Mouse (Mus musculus) limb, embryonic 13.5 days (tissue): Measurements from ENCODE around the gene Syndig1. TPM values are rescaled to one million over a fixed set of nuclear protein-coding genes. Genes with fewer than 3 reads are reported as not detected.
A peak's percentile ranks its signal among the peaks of the same experiment; 100 is the strongest.

Experiments
- ATAC-seq: fragments of 200-750 bp; cut with Nextera tagmentation; 2 replicates; pipeline ENCODE4 v1.8.0; 2017; ENCODE audit warnings: low read depth, moderate number of reproducible peaks, moderate TSS enrichment; ENCODE audit not compliant: low FRiP score
- H3K27ac ChIP-seq: fragments of 300-500 bp; sonication (generic); 2 replicates; pipeline ENCODE4 v1.5.1; 2015; ENCODE audit warnings: inconsistent platforms, mild to moderate bottlenecking, moderate library complexity
- H3K27me3 ChIP-seq: fragments of 300-500 bp; sonication (generic); 2 replicates; pipeline ENCODE4 v1.6.1; 2015; ENCODE audit warnings: mild to moderate bottlenecking, inconsistent platforms
- H3K36me3 ChIP-seq: fragments of 300-500 bp; sonication (generic); 2 replicates; pipeline ENCODE4 v1.6.1; 2015; ENCODE audit warnings: inconsistent platforms, mild to moderate bottlenecking, moderate library complexity
- H3K4me1 ChIP-seq: fragments of 300-500 bp; sonication (generic); 2 replicates; pipeline ENCODE4 v1.6.1; 2015; ENCODE audit warnings: inconsistent platforms
- H3K4me2 ChIP-seq: fragments of 300-500 bp; sonication (generic); replicated peaks from 2 replicates; pipeline ENCODE4 v1.6.1; 2015; ENCODE audit warnings: inconsistent platforms, mild to moderate bottlenecking, moderate library complexity
- H3K4me3 ChIP-seq: fragments of 300-500 bp; sonication (generic); 2 replicates; pipeline ENCODE4 v1.5.1; 2015; ENCODE audit warnings: moderate library complexity, mild to moderate bottlenecking, inconsistent platforms
- H3K9ac ChIP-seq: fragments of 300-500 bp; sonication (generic); 2 replicates; pipeline ENCODE4 v1.6.1; 2015; ENCODE audit warnings: mild to moderate bottlenecking, inconsistent platforms
- H3K9me3 ChIP-seq: fragments of 300-500 bp; sonication (generic); 2 replicates; pipeline ENCODE4 v1.6.1; 2016; ENCODE audit warnings: inconsistent platforms
- WGBS: fragments of 180-500 bp; shearing (Covaris S2); methylation state at CpG from one replicate; pipeline ENCODE4 v1.1.7; 2015; 5-methylcytosine and 5-hydroxymethylcytosine counted together
- polyA plus RNA-seq: library from polyadenylated mRNA; unstranded; fragments of >200 nt; fragmentation: Nextera tagmentation; extraction: Ambion mirVana; gene quantifications from 2 replicates; pipeline ENCODE4 v1.2.1, GENCODE M21; 2015

Gene Syndig1
- polyA plus RNA-seq, 1 experiment from 2014 or later = 11.3 TPM

DNA sequence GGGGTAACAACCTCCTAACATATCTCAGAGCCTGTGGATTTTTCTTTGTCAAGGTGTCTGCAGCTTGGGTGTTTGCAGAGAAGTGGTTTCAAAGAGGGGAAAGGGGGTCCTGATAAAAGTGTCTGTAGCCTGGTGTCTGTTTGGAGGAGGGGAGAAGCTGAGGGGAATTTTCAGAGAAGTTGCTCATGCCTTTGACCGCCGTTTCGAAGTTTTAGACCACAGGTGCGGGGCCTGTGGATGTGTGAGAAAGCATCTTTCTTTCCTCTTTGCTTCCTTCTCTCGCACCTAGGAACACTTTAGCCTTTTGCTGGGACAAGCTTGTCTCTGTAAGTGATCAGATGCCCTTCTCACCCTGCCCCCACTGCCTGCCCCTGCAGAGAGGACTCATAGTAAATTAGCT, 3.3 kb downstream of the Syndig1 start:
- Histone ChIP-seq H3K4me1 (peaks cover 17% of the 10 kb centered on the region), H3K27me3 (peaks cover 49% of the 10 kb centered on the region), H3K9ac (no peak overlapping the region), H3K9me3 (no peaks in the 10 kb centered on the region), H3K4me3 (peak overlapping the region; percentile 65), H3K36me3 (no peaks in the 10 kb centered on the region), H3K4me2 (peak overlapping the region; percentile 89), H3K27ac (no peak overlapping the region)
- 9% methylated on average over 5 of the region's 5 CpGs for WGBS
- no peak for ATAC-seq

GRCm38 (mm10) chr2:149835091-149835490, 6.1 kb downstream of the Syndig1 start:
- Histone ChIP-seq H3K36me3 (no peaks in the 10 kb centered on the region), H3K27ac (no peak overlapping the region), H3K27me3 (peaks cover 34% of the 10 kb centered on the region), H3K4me2 (no peak overlapping the region), H3K9me3 (no peaks in the 10 kb centered on the region), H3K9ac (no peak overlapping the region), H3K4me3 (no peak overlapping the region), H3K4me1 (peaks cover 14% of the 10 kb centered on the region)
- WGBS = 83% methylated on average over 1 of the region's 1 CpGs
- no peak for ATAC-seq

GRCm38 (mm10) chr2:149836471-149837135, 7.6 kb downstream of the Syndig1 start:
- Histone ChIP-seq H3K9me3 (no peaks in the 10 kb centered on the region), H3K36me3 (no peaks in the 10 kb centered on the region), H3K27me3 (peaks cover 19% of the 10 kb centered on the region), H3K4me2 (no peak overlapping the region), H3K27ac (no peak overlapping the region), H3K4me3 (no peak overlapping the region), H3K4me1 (peaks cover 7% of the 10 kb centered on the region), H3K9ac (no peak overlapping the region)
- ATAC-seq = no peak
- WGBS = 68% methylated on average over 2 of the region's 2 CpGs

- no peak for ATAC-seq
- Histone ChIP-seq H3K4me3 (no peak overlapping the region), H3K27me3 (no peaks in the 10 kb centered on the region), H3K9ac (no peak overlapping the region), H3K4me2 (no peak overlapping the region), H3K4me1 (no peaks in the 10 kb centered on the region; the same call in 1 of the 2 replicates), H3K9me3 (no peaks in the 10 kb centered on the region), H3K27ac (no peak overlapping the region), H3K36me3 (no peaks in the 10 kb centered on the region)
- WGBS = 67% methylated on average over 2 of the region's 2 CpGs
These were observed 10.7 kb downstream of the Syndig1 start for GRCm38 (mm10) chr2:149839666-149840065.

DNA sequence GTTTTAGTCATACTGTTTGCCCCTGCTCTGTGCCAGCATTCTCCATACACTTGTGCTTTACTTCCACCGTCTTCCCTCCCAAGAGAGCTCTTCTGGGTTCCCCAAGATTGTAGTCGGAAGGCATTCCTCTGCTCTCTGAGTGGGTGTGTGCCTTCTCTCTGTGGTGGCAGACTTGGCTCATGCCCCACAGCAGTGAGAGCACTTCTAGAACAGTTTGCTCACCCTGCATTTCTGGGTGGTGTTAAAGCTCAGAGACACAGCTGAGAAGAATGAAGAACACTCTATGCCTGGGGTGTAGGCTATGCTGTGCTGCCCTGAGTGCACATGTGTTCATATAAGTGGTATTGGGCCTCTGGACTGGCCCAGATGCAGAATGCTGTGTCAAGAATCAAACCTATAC, 15.6 kb downstream of the Syndig1 start:
- Histone ChIP-seq H3K4me2 (no peak overlapping the region), H3K36me3 (no peaks in the 10 kb centered on the region), H3K9me3 (no peaks in the 10 kb centered on the region), H3K4me1 (no peaks in the 10 kb centered on the region; the same call in 1 of the 2 replicates), H3K9ac (no peak overlapping the region), H3K27me3 (no peaks in the 10 kb centered on the region), H3K27ac (no peak overlapping the region), H3K4me3 (no peak overlapping the region)
- 79% methylated on average over 2 of the region's 2 CpGs for whole genome bisulfite sequencing
- ATAC-seq = no peak

DNA sequence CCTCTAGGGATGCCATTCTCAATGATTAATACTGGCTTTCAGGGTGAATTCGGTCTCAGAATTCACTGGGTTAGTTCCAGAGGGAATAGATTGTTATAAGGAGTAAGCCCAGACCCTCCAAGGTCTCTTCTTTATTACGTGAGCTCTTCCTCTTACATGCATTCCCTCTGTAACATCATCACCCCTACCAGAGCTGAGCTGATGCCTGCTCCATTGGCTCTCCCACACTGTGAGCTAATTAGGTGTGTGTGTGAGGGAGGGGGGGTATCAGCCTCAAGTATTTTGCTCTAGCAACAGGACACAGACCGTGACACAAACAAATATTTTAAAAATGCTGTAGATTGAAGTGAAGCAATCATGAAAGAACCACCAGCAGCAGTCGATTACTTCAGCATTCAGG, 19.8 kb downstream of the Syndig1 start:
- 55% methylated on average over 4 of the region's 4 CpGs for WGBS
- Histone ChIP-seq H3K36me3 (no peaks in the 10 kb centered on the region), H3K9me3 (no peaks in the 10 kb centered on the region; the same call in 1 of the 2 replicates), H3K4me3 (no peak overlapping the region), H3K4me2 (no peak overlapping the region), H3K9ac (no peak overlapping the region), H3K4me1 (no peaks in the 10 kb centered on the region), H3K27ac (no peak overlapping the region), H3K27me3 (no peaks in the 10 kb centered on the region)
- ATAC-seq = no peak

- H3K27me3 ChIP-seq = no peaks in the 10 kb centered on the region
- H3K27ac ChIP-seq = no peak overlapping the region
- no peaks in the 10 kb centered on the region for H3K4me1 ChIP-seq
- H3K4me2 ChIP-seq = no peak overlapping the region
- H3K36me3 ChIP-seq = no peaks in the 10 kb centered on the region
- 92% methylated on average over 3 of the region's 3 CpGs for WGBS
- H3K9me3 ChIP-seq = no peaks in the 10 kb centered on the region
- ATAC-seq = no peak
- H3K4me3 ChIP-seq = no peak overlapping the region
- H3K9ac ChIP-seq = no peak overlapping the region
These were observed 32.0 kb downstream of the Syndig1 start for GRCm38 (mm10) chr2:149861002-149861401.

DNA sequence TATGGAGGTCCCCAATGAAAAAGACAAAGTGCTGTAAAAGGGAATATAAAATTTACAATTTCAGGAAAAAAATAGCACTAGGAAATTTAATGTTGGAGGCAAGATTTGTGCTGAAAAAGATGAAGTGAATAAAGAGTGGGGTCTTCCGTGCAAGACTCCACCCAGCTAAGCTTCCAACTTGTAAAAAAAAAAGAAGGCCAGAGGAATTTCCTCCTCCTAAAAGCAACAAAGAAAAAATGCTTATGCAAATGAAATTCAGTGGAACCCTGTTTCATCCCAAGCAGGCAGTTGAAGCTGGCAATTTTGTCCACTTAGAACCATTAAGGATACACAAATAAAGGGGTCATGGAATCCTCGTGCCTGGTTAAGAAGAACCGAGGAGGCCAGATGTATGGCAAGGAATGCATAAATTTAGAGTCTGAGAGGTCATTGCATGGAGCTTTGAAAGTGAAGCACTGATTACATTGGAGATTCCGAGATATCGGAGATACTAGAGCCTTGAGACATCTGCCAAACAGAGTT, 37.0 kb downstream of the Syndig1 start:
- ATAC-seq = no peak
- 84% methylated on average over 5 of the region's 5 CpGs for WGBS

GRCm38 (mm10) chr2:149870496-149870895, 41.5 kb downstream of the Syndig1 start:
- Histone ChIP-seq H3K4me1 (no peaks in the 10 kb centered on the region), H3K36me3 (no peaks in the 10 kb centered on the region), H3K27ac (no peak overlapping the region), H3K27me3 (no peaks in the 10 kb centered on the region), H3K9me3 (no peaks in the 10 kb centered on the region), H3K4me3 (no peak overlapping the region), H3K4me2 (no peak overlapping the region), H3K9ac (no peak overlapping the region)
- 41% methylated on average over 2 of the region's 2 CpGs for WGBS
- no peak for ATAC-seq

More for the DNA sequence above, 37.0 kb downstream of the Syndig1 start:
- H3K9me3 ChIP-seq = no peaks in the 10 kb centered on the region
- H3K4me1 ChIP-seq = no peaks in the 10 kb centered on the region
- no peaks in the 10 kb centered on the region for H3K27me3 ChIP-seq
- no peak overlapping the region for H3K9ac ChIP-seq
- H3K27ac ChIP-seq = no peak overlapping the region
- no peak overlapping the region for H3K4me2 ChIP-seq
- no peak overlapping the region for H3K4me3 ChIP-seq
- H3K36me3 ChIP-seq = no peaks in the 10 kb centered on the region

DNA sequence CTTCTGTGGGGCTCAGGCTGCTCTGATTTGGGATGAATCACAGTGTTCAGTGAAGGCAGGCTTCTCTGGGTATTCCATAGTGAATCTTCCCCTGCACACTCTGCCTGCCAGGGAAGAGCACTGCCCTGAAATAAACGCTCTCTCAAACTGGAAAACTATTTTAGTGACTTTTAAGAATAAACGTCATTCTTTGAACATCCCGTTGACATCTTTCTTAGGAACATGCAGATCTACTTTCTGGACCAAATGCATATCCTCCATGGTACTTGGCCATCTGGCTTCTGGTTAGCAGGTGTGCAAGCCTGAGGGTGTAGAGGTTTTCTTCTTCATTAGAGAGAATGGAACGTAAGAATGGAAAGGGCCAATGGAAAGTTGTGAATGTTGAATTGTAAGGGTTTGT, 43.5 kb downstream of the Syndig1 start:
- no peaks in the 10 kb centered on the region for H3K9me3 ChIP-seq
- H3K4me2 ChIP-seq = no peak overlapping the region
- 83% methylated on average over 4 of the region's 4 CpGs for WGBS
- no peaks in the 10 kb centered on the region for H3K27me3 ChIP-seq
- H3K4me3 ChIP-seq = no peak overlapping the region
- no peaks in the 10 kb centered on the region for H3K4me1 ChIP-seq
- no peaks in the 10 kb centered on the region for H3K36me3 ChIP-seq
- ATAC-seq = no peak
- no peak overlapping the region for H3K9ac ChIP-seq
- H3K27ac ChIP-seq = no peak overlapping the region

GRCm38 (mm10) chr2:149873346-149873745, 44.3 kb downstream of the Syndig1 start:
- H3K36me3 ChIP-seq = no peaks in the 10 kb centered on the region
- no peaks in the 10 kb centered on the region for H3K27me3 ChIP-seq
- no peaks in the 10 kb centered on the region for H3K4me1 ChIP-seq
- H3K4me2 ChIP-seq = no peak overlapping the region
- 86% methylated on average over 3 of the region's 3 CpGs for WGBS
- no peak overlapping the region for H3K27ac ChIP-seq
- H3K4me3 ChIP-seq = no peak overlapping the region
- no peaks in the 10 kb centered on the region for H3K9me3 ChIP-seq
- no peak for ATAC-seq
- H3K9ac ChIP-seq = no peak overlapping the region

DNA sequence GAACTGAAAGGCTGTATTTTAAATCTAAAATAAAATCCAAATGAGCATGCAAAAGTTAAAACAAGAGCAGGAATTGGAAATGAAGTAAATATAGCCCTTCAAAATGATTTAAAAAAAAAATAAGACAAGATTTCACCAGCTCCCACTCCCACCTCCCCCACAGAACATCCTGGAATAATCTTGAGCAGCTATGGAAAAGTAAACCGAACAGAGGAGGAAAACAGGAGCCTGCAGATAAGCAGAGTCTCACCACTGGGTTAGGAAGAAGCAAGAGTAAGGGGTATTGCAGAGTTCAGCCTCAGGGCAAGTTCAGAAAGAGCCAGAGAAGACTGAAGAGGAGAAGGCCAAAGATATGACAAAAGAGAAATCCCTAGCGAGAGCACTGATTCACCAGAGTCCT, 48.9 kb downstream of the Syndig1 start:
- Histone ChIP-seq H3K4me3 (no peak overlapping the region), H3K9ac (no peak overlapping the region), H3K27ac (no peak overlapping the region), H3K4me2 (no peak overlapping the region), H3K27me3 (no peaks in the 10 kb centered on the region), H3K9me3 (no peaks in the 10 kb centered on the region), H3K4me1 (no peaks in the 10 kb centered on the region), H3K36me3 (no peaks in the 10 kb centered on the region)
- ATAC-seq = no peak
- 80% methylated on average over 2 of the region's 2 CpGs for WGBS

DNA sequence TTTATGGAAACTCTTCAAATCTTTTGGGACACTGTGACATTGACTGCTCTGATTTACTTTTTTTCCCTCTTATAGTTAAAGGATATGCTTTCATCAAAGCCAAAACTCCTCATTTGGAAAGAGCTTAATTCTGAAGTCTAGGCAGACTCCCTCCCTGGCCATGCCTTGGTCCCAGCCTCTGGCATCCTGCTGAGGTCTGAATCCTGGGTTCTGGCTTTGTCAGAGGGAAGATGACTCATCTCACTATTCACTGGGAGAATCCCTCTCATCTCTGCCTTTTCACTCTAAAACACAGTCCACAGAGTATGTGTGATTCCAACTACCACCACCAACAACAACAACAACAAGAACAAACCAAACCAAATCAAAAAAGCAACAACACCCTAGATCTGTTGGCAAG, 58.6 kb downstream of the Syndig1 start:
- no peaks in the 10 kb centered on the region for H3K9me3 ChIP-seq
- H3K4me1 ChIP-seq = no peaks in the 10 kb centered on the region
- H3K27me3 ChIP-seq = no peaks in the 10 kb centered on the region
- no peak for ATAC-seq
- H3K9ac ChIP-seq = no peak overlapping the region
- no peak overlapping the region for H3K27ac ChIP-seq
- H3K36me3 ChIP-seq = no peaks in the 10 kb centered on the region
- H3K4me2 ChIP-seq = no peak overlapping the region
- H3K4me3 ChIP-seq = no peak overlapping the region
